9 mouse cellular contexts compared by ENCODE assay signal in genomic region chr5:124221037-124221735, GRCm38 (mm10). TPM values are rescaled to one million over a fixed set of nuclear protein-coding genes. Genes with fewer than 3 reads are reported as not detected.
DNase-seq lines count a peak whose midpoint lies in the region; ATAC-seq and TF ChIP-seq lines count a peak whose summit lies in the region.
"Had no signal": no experiment of that assay in that cellular context is flagged by ENCODE, and none has a peak within 500 bp of the region (broad histone marks: within the 10 kb centered on the region; RNA-seq: fewer than 3 reads in every experiment).

No protein-coding gene starts in this region.

- peak overlapping the region; percentile 85 for H3K27ac ChIP-seq in kidney, adult 2 months (ENCODE audit: insufficient read depth, low read depth, low read length)
- no peak overlapping the region for H3K27ac ChIP-seq in kidney, embryonic 15.5 days
- peak overlapping the region; percentile 56; the same call in 1 of the 2 replicates for H3K27ac ChIP-seq in lung, embryonic 15.5 days
- H3K27ac ChIP-seq: limb, embryonic 12.5 days had no signal

- no peaks in the 10 kb centered on the region for H3K36me3 ChIP-seq in kidney, adult 2 months (ENCODE audit: control insufficient read depth, insufficient read depth, low read length)
- H3K36me3 ChIP-seq in kidney, embryonic 15.5 days = no peaks in the 10 kb centered on the region
- H3K36me3 ChIP-seq in lung, embryonic 15.5 days = no peaks in the 10 kb centered on the region
- H3K36me3 ChIP-seq: limb, embryonic 12.5 days had no signal

- H3K4me2 ChIP-seq in kidney, embryonic 15.5 days = no peak overlapping the region
- no peak overlapping the region for H3K4me2 ChIP-seq in lung, embryonic 15.5 days
- H3K4me2 ChIP-seq: limb, embryonic 12.5 days had no signal

- peak; percentile 89 for DNase-seq in kidney, adult 2 months
- peak; percentile 96 for DNase-seq in brain, adult 2 months (ENCODE audit: low read depth, low spot score)
- DNase-seq in heart, adult 11 months = peak; percentile 99
- DNase-seq in kidney, postnatal 25 days = peak; percentile 65 to 90
- DNase-seq in testis, postnatal 14 days (ENCODE audit: low spot score) = peak; percentile 80

- TF ChIP-seq CTCF in kidney, adult 2 months (conservative IDR thresholded peaks at IDR 0.05; ENCODE audit: insufficient read depth, insufficient read length, low read depth, low read length) = no peak

- H3K9me3 ChIP-seq in kidney, embryonic 15.5 days (replicated peaks) = no peaks in the 10 kb centered on the region
- H3K9me3 ChIP-seq in lung, embryonic 15.5 days = no peaks in the 10 kb centered on the region
- H3K9me3 ChIP-seq: limb, embryonic 12.5 days had no signal

- WGBS in kidney, adult 2 months = 30% methylated on average over 7 of the region's 7 CpGs
- WGBS in kidney, embryonic 15.5 days = 62% methylated on average over 7 of the region's 7 CpGs
- 48% methylated on average over 7 of the region's 7 CpGs for WGBS in lung, embryonic 15.5 days

- TF ChIP-seq POLR2A in kidney, adult 2 months (IDR thresholded peaks at IDR 0.05; ENCODE audit: low read depth, low read length) = no peak

- H3K4me3 ChIP-seq in kidney, adult 2 months (ENCODE audit: insufficient read depth, low read depth, low read length) = no peak overlapping the region
- no peak overlapping the region for H3K4me3 ChIP-seq in kidney, embryonic 15.5 days (replicated peaks)
- H3K4me3 ChIP-seq in lung, embryonic 15.5 days = no peak overlapping the region
- H3K4me3 ChIP-seq: limb, embryonic 12.5 days had no signal

- H3K9ac ChIP-seq in kidney, embryonic 15.5 days = no peak overlapping the region
- no peak overlapping the region for H3K9ac ChIP-seq in lung, embryonic 15.5 days
- H3K9ac ChIP-seq: limb, embryonic 12.5 days had no signal

- no peaks in the 10 kb centered on the region for H3K27me3 ChIP-seq in kidney, adult 2 months (replicated peaks; ENCODE audit: control insufficient read depth, insufficient read depth, low read length)
- H3K27me3 ChIP-seq in kidney, embryonic 15.5 days = no peaks in the 10 kb centered on the region
- no peaks in the 10 kb centered on the region for H3K27me3 ChIP-seq in lung, embryonic 15.5 days
- H3K27me3 ChIP-seq: limb, embryonic 12.5 days had no signal

- ATAC-seq in kidney, embryonic 15.5 days (replicated peaks; ENCODE audit: low FRiP score) = no peak
- ATAC-seq in lung, embryonic 15.5 days (ENCODE audit: borderline replicate concordance, extremely low read depth, low FRiP score, low TSS enrichment) = peak; percentile 63; the same call in 1 of the 2 replicates
- ATAC-seq in granulocyte monocyte progenitor cell, adult 5-6 weeks (replicated peaks; ENCODE audit: poor library complexity, severe bottlenecking) = no peak

- peaks cover 23% of the 10 kb centered on the region for H3K4me1 ChIP-seq in kidney, adult 2 months (ENCODE audit: control insufficient read depth, insufficient read depth, low read length)
- peaks cover 42% of the 10 kb centered on the region for H3K4me1 ChIP-seq in kidney, embryonic 15.5 days
- peaks cover 61% of the 10 kb centered on the region for H3K4me1 ChIP-seq in lung, embryonic 15.5 days

RNA-seq across cellular contexts. Expression of gene Pitpnm2, which starts 28.4 kb away (rescaled TPM):
- 17.3 and 19.8 TPM in 2 replicates for polyA plus RNA-seq in kidney, adult 2 months (2012; rRNA removed)
- 3.5 and 3.6 TPM in 2 replicates for polyA plus RNA-seq in kidney, embryonic 15.5 days (2015; fragmentation: Nextera tagmentation; extraction: Ambion mirVana)
- 6.2 and 6.7 TPM in 2 replicates for polyA plus RNA-seq in lung, embryonic 15.5 days (2015; fragmentation: Nextera tagmentation; extraction: Ambion mirVana)
- 8.8 and 10.4 TPM in 2 replicates for total RNA-seq in granulocyte monocyte progenitor cell, adult 5-6 weeks (2014; fragmentation: Nextera tagmentation)
- 3.1 and 4.1 TPM in 2 replicates for total RNA-seq in granulocyte monocyte progenitor cell, adult 5-6 weeks (2017)
